Mouse (Mus musculus) embryo, embryonic 11 days (tissue): Measurements from ENCODE around the gene Ppfibp1.

Experiments
- DNase-seq: peaks from one replicate; pipeline ENCODE4 v3.0.0-alpha.2; 2015

The Ppfibp1 gene

GRCm38 (mm10) chr6:146883426-146883825 lies 4.9 kb upstream of the Ppfibp1 start:
- no peak for DNase-seq

- DNase-seq, result no peak
Measured at GRCm38 (mm10) chr6:146884171-146884570, 4.1 kb upstream of the Ppfibp1 start.

- peak; percentile 34 for DNase-seq
Measured at GRCm38 (mm10) chr6:146884851-146885250, 3.4 kb upstream of the Ppfibp1 start.

DNA sequence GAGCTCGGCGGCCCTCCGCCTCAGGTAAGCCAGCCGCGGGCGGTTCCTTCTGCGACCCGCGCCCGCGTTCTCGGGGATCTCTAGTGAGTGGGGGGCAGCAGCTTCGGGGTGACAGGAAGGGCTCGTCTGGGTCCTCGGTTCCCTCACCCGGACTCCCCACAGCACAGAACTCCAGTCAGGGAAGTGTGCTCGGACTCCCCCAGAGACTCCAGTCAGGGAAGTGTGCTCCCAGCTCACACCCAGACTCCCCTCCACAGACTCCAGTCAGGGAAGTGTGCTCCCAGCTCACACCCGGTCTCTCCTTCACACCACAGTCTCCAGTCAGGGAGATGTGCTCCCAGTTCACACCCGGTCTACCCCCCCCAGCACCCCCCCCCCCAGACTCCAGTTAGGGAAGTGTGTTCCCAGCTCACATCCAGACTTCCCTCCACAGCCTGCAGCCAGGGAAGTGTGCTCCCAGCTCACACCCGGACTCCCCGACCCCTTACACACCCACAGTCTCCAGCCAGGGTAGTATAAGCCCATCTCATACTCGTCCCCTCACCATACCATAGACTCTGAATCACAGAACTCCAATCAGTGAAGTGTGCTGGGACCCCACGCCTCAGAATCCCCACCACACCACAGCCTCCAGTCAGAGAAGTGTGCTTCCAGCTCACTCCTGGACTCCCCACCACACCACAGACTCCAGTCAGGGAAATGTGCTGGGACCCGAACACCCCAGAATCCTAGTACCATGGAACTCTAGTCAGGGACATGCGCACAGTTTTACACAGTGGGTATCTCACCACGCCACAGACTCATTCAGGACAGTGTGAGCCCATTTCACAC lies 588 bp downstream of the Ppfibp1 start:
- no peak for DNase-seq

DNA sequence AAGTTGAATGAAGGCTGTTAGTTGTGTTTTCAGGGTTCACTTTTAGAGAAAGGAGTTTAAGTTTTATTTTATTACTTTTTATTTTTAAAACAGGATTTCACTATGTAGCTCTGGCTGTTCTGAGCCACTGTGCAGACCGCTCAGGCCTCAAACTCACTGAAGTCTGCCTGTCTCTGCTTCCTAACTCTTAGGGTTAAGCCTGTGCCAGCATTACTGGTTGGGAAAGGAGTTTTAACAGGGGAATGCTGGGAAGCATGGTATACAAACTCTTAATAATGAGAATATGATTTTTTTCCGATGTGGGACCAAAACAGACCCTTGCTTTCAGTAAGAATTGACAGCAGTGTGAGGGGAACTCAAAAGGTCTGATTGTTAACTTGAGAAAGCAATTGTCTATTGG lies 1.9 kb downstream of the Ppfibp1 start:
- no peak for DNase-seq

DNA sequence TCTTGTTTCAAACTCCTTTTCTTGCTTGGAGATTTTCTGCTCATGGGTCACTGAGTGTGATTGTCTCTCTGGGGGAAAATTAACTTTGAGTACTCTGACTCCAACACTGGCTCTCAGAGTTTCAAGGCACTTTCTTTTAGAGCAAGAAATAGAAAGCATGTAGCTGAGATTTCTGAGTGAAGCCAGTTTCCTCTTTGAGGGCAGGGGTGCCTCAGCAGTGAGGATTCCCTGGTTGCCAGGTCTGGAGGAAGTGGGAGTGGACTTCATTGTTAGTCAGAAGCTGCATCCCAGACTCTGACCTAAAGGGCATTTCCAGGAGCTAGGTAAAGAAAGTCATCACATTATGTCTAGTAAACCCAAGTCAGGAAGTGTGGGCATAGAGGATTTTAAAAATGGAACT lies 2.3 kb downstream of the Ppfibp1 start:
- DNase-seq, result no peak

DNA sequence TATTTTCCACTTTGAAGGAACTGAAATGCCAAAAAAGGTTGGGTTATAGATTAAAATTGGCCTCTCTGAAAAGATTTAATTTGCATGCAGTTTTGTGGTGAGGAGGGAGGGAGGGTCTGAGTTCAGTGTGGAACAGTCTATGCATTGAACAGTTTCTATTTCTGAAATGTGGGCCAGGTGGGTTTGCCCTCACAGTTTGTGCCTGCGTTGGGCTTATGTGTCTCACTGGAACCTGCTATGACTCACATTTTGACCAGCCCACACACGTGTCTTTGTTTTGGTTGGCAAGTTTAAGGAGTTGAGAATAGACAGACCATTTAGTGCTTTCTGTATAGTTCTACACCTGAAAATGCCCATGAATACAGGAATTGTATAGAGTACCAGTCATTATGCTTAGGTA lies 5.6 kb downstream of the Ppfibp1 start:
- DNase-seq, result no peak

- no peak for DNase-seq
Measured at GRCm38 (mm10) chr6:146898709-146899108, 10.4 kb downstream of the Ppfibp1 start.

DNA sequence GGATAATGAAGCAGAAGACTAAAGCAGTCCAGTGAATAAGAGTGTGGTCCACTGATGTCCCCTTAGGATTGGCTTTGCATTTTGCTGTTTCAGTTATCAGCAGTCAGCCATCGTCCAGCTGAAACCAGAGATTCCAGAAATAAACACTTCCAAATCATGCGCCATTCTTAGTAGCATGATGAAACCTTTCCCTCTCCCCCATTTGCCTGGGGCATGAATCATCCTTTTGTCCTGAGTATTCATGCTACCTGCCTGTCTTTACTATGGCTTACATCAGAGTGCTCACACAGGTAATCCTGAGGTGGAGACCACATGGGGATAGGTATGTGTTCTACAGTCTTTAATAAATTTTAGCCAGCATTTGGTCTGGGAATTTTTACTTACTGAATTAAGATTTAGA lies 11.4 kb downstream of the Ppfibp1 start:
- DNase-seq, result no peak

- no peak for DNase-seq
Measured at GRCm38 (mm10) chr6:146901929-146902328, 13.6 kb downstream of the Ppfibp1 start.

DNA sequence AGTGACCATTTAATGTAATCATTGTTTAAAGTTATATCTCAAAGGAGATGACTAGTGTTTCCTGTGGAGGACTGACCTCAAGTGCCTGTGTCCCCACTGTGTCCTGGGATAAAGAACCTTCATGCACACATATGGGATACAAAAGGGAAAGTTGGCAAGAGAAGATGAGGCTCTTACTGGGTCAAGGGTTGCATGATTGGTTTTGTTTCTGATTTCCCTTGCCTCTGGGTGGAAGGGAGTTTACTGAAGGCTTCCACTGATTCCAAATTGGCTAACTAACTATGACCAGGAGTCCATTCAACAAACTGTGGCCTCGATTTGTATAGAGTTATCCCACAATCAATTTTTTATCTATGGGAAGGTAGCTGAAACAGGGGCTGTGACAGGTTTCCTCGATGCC lies 15.3 kb downstream of the Ppfibp1 start:
- no peak for DNase-seq

DNA sequence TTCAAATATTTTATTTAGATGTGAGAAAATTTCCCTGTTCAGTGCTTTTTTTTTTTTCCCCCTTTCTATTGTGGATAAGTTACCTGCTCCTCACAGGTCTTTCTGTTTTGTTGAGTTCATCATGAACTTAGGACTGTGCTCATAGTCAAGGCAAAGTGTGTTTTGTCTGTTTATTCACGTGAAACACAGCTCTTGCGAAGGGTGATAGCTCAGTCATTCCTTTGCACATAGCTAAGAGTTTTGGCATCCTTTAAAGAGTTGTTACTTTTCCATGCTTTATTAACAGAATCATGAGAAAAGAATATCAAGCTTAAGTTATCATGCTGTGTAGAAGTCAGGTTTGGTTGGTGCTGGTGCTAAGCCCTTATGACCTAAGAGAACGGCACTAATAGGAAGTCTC lies 16.4 kb downstream of the Ppfibp1 start:
- DNase-seq, result no peak

GRCm38 (mm10) chr6:146906000-146906786 lies 17.9 kb downstream of the Ppfibp1 start:
- DNase-seq, result no peak

- DNase-seq, result no peak
Measured at GRCm38 (mm10) chr6:146907061-146907794, 18.9 kb downstream of the Ppfibp1 start.

GRCm38 (mm10) chr6:146907795-146908190 lies 19.5 kb downstream of the Ppfibp1 start:
- no peak for DNase-seq

- no peak for DNase-seq
Measured at GRCm38 (mm10) chr6:146908801-146909200, 20.5 kb downstream of the Ppfibp1 start.

- no peak for DNase-seq
Measured at GRCm38 (mm10) chr6:146909725-146910489, 21.6 kb downstream of the Ppfibp1 start.

DNA sequence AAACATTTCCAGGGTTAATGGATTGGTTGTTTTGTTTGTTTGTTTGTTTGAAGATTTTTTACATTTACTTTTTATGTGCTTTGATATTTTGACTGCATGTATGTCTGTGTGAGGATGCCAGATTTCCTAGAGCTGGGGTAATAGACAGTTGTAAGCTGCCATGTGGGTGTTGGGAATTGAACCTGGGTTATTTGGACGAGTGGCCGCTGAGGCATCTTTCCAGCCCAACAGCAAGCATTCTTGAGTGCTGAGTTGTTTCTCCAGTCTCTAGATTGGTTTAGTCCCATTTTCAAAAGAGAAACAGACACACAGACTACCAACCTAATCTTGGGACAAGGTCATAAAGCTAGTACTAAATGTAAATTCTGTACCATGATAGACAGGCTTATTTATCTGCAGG lies 22.5 kb downstream of the Ppfibp1 start:
- no peak for DNase-seq

- no peak for DNase-seq
Measured at GRCm38 (mm10) chr6:146912835-146913488, 24.7 kb downstream of the Ppfibp1 start.

DNA sequence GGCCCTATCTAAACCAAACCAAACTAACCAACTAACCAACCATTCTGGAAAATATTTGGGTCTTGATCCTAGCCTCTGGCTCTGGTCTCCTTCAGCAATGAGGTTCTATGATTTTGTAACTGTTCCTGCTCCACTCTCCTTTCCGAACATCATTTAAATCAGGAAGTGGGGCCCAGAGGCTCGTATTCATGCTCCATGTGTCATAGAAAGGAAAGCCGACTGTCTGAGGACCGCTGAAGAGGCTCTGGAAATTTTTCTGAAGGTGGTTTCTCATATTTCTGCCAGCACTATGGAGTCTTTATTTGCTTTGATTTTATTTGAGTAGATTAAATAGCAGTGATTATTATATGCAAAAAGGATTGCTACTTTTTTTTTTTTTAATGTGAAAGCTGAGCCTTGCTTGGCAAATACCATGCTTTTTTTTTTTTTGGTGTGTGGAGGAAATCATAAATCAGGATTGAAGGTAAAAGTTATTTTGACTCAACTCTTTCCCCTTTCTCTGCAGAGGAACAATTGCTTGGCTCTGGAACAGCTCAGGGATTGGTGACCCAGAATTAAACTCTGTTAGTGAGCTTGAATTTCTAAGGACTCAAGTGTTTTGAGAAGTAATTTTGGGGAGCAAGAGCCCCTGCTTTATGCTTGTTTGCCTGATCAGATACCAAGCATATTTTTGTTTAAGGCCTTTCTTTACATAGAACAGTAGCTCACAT lies 25.4 kb downstream of the Ppfibp1 start:
- DNase-seq, result no peak

DNA sequence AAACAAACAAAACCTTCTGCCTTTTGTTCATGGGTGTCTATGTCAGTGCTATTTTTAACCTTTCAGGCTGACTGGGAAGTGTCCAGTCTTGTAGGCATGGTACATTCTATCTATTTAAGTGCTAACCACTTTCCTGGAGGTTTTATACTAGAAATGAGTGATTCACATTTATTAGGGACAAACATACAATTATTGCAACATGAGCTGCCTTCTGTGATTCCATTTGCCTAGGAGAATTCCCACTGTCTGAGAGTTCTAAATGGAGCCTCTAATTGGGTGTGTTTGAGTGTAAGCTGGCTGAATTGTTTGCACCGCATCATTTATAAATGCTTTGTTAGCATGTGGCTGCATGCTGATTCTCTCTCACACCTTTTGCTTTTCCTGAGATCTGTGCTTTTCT lies 27.5 kb downstream of the Ppfibp1 start:
- no peak for DNase-seq

GRCm38 (mm10) chr6:146917396-146917795 lies 29.1 kb downstream of the Ppfibp1 start:
- DNase-seq, result no peak
